Mouse (Mus musculus) layer of hippocampus, adult 2 months (tissue): ENCODE measurements around the gene Mettl21c. TPM values are rescaled to one million over a fixed set of nuclear protein-coding genes. Genes with fewer than 3 reads are reported as not detected.
"Not testable (repeated sequence)": the region's sequence is repeated elsewhere in the genome, so short reads cannot be mapped to it uniquely, and the experiment has no call there.

Experiments used
- DNase-seq, 2 experiments: peaks; one replicate each; pipeline ENCODE4 v3.0.0; 2022; ENCODE audit warnings: low spot score in 2 of 2
- H3K27ac ChIP-seq: fragments of 200-600 bp; 2 replicates; pipeline ENCODE4 v1.8.1; 2022
- H3K4me3 ChIP-seq: fragments of 200-600 bp; 2 replicates; pipeline ENCODE4 v1.8.1; 2022; ENCODE audit warnings: mild to moderate bottlenecking
- CTCF ChIP-seq: fragments of 200-600 bp; conservative IDR thresholded peaks from 2 replicates; pipeline ENCODE4 v1.8.1; 2022; ENCODE audit warnings: antibody characterized with exemption, mild to moderate bottlenecking, moderate library complexity
- long read RNA-seq, 2 experiments: library from polyadenylated mRNA; stranded (forward); transcript quantifications; one replicate each; pipeline ENCODE4 v2.0.0; 2021; ENCODE audit warnings: borderline mapping rate in 2 of 2
- total RNA-seq, 2 experiments: library from RNA; stranded (reverse); gene quantifications; 2 replicates each; pipeline ENCODE4 v1.2.3; 2021

Mettl21c gene
- not detected for total RNA-seq
- long read RNA-seq, experiment 1: 0 reads
- long read RNA-seq, experiment 2: 0 reads

GRCm38 (mm10) chr1:44019934-44020333, at the start of gene Mettl21c:
Gene Mettl21c, minus strand, starts transcription at chr1:44020034.
- TF ChIP-seq CTCF: no peak
- Histone ChIP-seq H3K27ac (no peak within 1 kb of the TSS), H3K4me3 (no peak within 1 kb of the TSS)
- no peak for DNase-seq

GRCm38 (mm10) chr1:44064625-44065024, 44.8 kb upstream of the Mettl21c start:
- no peak overlapping the region for H3K27ac ChIP-seq
- no peak overlapping the region for H3K4me3 ChIP-seq
- DNase-seq: peak; percentile 57 to 68
- peak; percentile 88 for TF ChIP-seq CTCF

- TF ChIP-seq CTCF: no peak
- no peak overlapping the region for H3K27ac ChIP-seq
- DNase-seq: no peak
- no peak overlapping the region for H3K4me3 ChIP-seq
Measured at GRCm38 (mm10) chr1:44063439-44063838, 43.6 kb upstream of the Mettl21c start.

DNA sequence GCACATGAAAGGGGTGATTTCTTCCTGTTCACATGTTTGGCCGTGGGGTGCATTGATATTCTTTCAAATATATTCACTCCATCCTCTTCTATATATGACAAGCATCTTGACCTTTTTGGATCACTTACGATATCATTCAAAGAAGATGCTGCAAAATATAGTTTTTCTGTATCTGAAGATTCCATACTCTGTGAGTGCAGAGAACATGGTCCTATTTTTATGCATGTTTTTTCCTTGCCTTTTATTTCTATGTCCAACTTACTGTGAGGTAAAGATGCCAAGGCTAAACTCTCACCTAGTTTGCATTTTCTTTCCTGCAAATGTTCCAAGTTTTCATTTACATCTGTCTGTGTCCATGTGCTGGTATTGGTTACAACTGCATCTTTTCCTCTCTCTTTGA, 42.0 kb upstream of the Mettl21c start, which contains the start of gene Gm8251:
Gene Gm8251, minus strand, starts transcription at position 101 of the 400 bp plus-strand sequence.
- no peak for TF ChIP-seq CTCF
- no peak for DNase-seq
- Histone ChIP-seq H3K4me3 (no peak within 1 kb of the TSS), H3K27ac (no peak within 1 kb of the TSS)

DNA sequence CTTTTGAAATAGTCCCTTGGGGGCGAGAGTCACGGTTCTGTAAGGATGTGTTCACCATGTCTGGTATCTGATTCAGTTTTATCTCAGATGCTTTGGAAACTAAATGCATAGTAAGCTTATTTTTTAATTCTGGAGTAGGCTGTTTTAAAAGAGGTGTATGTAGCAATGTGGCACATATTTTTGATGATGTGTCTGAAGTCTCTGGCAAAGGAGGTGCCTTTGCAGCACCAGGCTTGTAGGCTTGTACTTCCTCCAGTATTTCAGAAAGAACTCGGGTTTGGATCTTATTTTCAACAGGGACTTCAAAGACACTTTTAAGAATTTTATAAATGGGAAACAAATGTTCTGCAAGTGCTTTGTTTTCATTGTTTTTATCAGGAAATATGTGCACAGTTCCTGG, 38.0 kb upstream of the Mettl21c start:
- Histone ChIP-seq H3K27ac (0 out of 2 replicates have a peak overlapping the region, but pooled peaks have one; percentile 5), H3K4me3 (no peak overlapping the region)
- TF ChIP-seq CTCF: no peak
- no peak for DNase-seq

GRCm38 (mm10) chr1:44046556-44046955, 26.7 kb upstream of the Mettl21c start:
- DNase-seq: no peak
- no peak for TF ChIP-seq CTCF
- H3K27ac ChIP-seq: no peak overlapping the region

DNA sequence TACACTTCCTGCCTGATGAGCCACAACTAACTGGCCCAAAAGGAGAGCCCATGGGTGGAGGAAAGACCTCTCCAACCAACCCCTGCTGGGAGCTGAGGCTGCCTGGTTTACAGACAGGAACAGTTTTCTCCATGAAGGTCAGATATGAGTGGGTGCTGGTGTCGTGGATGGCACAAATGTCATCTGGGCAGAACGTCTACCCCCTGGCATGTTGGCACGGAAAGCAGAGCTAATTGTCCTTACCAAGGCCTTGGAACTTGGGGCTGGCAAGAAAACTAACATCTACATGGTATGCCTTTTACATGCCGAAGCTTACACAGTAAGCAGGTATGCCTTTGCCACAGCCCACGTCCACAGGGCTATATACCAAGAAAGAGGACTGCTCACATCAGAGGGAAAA, 25.9 kb upstream of the Mettl21c start:
- not testable (repeated sequence) for H3K27ac ChIP-seq, DNase-seq, H3K4me3 ChIP-seq

More at GRCm38 (mm10) chr1:44046556-44046955, 26.7 kb upstream of the Mettl21c start:
- H3K4me3 ChIP-seq: no peak overlapping the region

DNA sequence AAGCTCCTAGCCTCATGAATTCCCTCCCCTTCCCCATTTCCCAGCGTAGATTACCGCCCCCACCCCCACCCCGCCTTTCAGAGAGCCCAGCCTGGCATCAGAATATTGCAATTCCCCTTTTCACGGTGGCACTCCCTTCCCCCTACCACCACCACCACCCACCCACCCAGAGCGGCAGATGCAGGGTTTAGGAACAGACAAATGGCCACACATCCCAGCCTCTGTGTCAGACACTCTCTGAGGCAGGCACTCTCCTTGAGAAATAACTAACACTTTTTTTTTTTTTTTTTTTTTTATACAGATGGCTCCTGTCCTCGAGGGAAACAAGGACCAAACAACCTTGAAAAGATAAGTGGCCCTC, 22.7 kb upstream of the Mettl21c start:
- DNase-seq: no peak
- H3K27ac ChIP-seq: no peak overlapping the region
- TF ChIP-seq CTCF: no peak
- peak overlapping the region; percentile 39 for H3K4me3 ChIP-seq

DNA sequence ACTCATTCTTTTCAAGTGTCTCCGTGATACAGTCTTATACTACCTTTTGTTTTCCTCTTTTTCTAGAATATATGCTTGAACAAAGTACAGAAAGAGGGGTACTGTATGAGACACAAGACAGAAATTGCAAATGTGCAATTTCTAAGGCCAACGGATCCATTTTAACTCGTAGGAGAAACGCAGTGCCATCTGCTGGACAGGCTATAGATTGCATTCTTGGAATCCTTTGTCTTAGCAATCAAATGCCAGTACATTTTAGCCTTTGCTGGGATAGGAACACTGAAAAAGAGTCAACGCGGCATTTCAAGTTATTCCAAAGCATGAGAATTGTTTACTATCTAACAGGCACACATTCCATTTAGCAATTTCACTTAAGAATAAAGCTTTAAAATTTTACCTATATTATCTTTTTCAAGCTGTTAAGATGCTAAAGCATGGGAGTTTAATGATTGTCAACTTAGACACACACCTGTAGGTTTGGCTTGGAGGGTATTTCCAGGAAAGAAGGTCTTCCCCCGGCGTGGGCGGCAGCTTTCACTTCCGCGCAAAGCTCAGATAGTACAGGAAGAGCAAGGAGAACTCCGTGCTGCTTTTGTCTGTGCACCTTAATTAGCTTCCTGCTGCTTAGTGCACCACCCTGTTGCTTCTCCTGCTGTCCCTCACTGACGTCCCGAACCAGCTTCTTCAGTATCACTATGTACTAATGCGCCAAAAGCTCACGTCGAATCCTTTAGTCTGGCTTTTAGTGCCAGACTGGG, 22.1 kb upstream of the Mettl21c start:
- H3K4me3 ChIP-seq: peak overlapping the region; percentile 39
- peak; percentile 96 for TF ChIP-seq CTCF
- H3K27ac ChIP-seq: no peak overlapping the region
- peak; percentile 37 to 64 for DNase-seq

GRCm38 (mm10) chr1:44032948-44033347, 13.1 kb upstream of the Mettl21c start:
- no peak for DNase-seq
- H3K4me3 ChIP-seq: no peak overlapping the region
- no peak for TF ChIP-seq CTCF
- no peak overlapping the region for H3K27ac ChIP-seq

DNA sequence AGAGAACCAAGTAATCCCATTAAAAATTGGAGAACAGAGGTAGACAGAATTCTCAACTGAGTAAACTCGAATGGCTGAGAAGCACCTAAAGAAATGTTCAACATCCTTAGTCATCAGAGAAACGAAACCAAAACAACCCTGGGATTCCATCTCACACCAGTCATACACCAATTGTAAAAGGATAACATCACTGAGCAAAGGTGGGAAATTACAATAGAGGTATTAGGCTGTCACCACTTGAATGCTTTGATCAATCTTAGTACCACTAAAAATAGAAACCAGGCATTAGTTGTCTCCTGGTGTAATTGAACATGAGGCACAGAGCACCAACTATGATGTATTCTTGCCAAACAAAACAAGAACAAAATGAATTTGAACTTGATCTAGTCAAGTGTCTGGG, 12.4 kb upstream of the Mettl21c start:
- Histone ChIP-seq H3K27ac (no peak overlapping the region), H3K4me3 (no peak overlapping the region)
- TF ChIP-seq CTCF: no peak
- no peak for DNase-seq

- Histone ChIP-seq H3K4me3 (no peak overlapping the region), H3K27ac (no peak overlapping the region)
- no peak for TF ChIP-seq CTCF
- DNase-seq: no peak
Measured at GRCm38 (mm10) chr1:44027651-44028050, 7.8 kb upstream of the Mettl21c start.

DNA sequence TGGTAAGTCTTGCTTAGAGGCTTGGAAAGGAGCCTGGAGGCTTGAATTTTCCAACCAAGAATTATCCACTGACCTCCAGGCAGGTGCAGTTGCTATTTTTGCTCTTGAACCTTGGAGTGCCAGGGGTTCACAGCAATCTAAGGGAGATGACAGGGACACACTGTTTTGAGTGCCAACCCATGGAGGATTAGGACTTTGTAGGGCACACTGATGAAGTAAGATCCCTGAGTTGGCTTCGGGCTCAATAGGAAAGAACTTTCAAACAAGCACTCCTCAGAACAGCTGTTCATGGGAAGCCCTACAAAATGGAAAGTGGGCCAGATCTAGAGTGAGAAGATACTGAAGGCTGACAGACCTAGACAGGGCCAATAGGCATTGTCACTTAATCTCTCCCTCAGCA, 2.8 kb upstream of the Mettl21c start:
- H3K4me3 ChIP-seq: no peak overlapping the region
- TF ChIP-seq CTCF: no peak
- no peak for DNase-seq
- no peak overlapping the region for H3K27ac ChIP-seq

GRCm38 (mm10) chr1:44015556-44015955, 4.3 kb downstream of the Mettl21c start:
- Histone ChIP-seq H3K4me3 (no peak overlapping the region), H3K27ac (no peak overlapping the region)
- TF ChIP-seq CTCF: no peak
- no peak for DNase-seq
